Mouse (Mus musculus) intestine, embryonic 16.5 days (tissue): Measurements from ENCODE around the gene Smad6. TPM values are rescaled to one million over a fixed set of nuclear protein-coding genes. Genes with fewer than 3 reads are reported as not detected.

Experiments used
- ATAC-seq: fragments of 200-750 bp; cut with Nextera tagmentation; 2 replicates; pipeline ENCODE4 v1.8.0; 2017; ENCODE audit warnings: moderate TSS enrichment, moderate library complexity
- H3K27ac ChIP-seq: fragments of 300-500 bp; sonication (generic); 2 replicates; pipeline ENCODE4 v1.5.1; 2014; ENCODE audit warnings: mild to moderate bottlenecking, low read length
- H3K27me3 ChIP-seq: fragments of 300-500 bp; sonication (generic); replicated peaks from 2 replicates; pipeline ENCODE4 v1.6.1; 2014; ENCODE audit warnings: low read length, control low read depth, mixed read lengths; ENCODE audit not compliant: control insufficient read depth, insufficient read depth
- H3K36me3 ChIP-seq: fragments of 300-500 bp; sonication (generic); 2 replicates; pipeline ENCODE4 v1.6.1; 2014; ENCODE audit warnings: low read length, control low read depth; ENCODE audit not compliant: control insufficient read depth, insufficient read depth
- H3K4me1 ChIP-seq: fragments of 300-500 bp; sonication (generic); 2 replicates; pipeline ENCODE4 v1.6.1; 2014; ENCODE audit warnings: low read length, control low read depth, mixed read lengths; ENCODE audit not compliant: control insufficient read depth, insufficient read depth
- H3K4me2 ChIP-seq: fragments of 300-500 bp; sonication (generic); 2 replicates; pipeline ENCODE4 v1.6.1; 2014; ENCODE audit warnings: low read depth, low read length, control low read depth
- H3K4me3 ChIP-seq: fragments of 300-500 bp; sonication (generic); 2 replicates; pipeline ENCODE4 v1.5.1; 2014; ENCODE audit warnings: mild to moderate bottlenecking, low read length
- H3K9ac ChIP-seq: fragments of 300-500 bp; sonication (generic); 2 replicates; pipeline ENCODE4 v1.6.1; 2014; ENCODE audit warnings: low read depth, low read length
- H3K9me3 ChIP-seq: fragments of 300-500 bp; sonication (generic); 2 replicates; pipeline ENCODE4 v1.6.1; 2016; ENCODE audit warnings: low read length, control low read depth; ENCODE audit not compliant: control insufficient read depth
- WGBS: fragments of 180-500 bp; shearing (Covaris S2); extraction: QIAGEN DNeasy Blood & Tissue Kit; methylation state at CpG from one replicate; pipeline ENCODE4 v1.1.7; 2014; 5-methylcytosine and 5-hydroxymethylcytosine counted together
- polyA plus RNA-seq: library from polyadenylated mRNA; unstranded; fragments of >200 nt; fragmentation: Nextera tagmentation; extraction: Ambion mirVana; gene quantifications from 2 replicates; pipeline ENCODE4 v1.2.1, GENCODE M21; 2015

Gene Smad6
- polyA plus RNA-seq, 1 experiment from 2014 or later: 3.9 TPM

DNA sequence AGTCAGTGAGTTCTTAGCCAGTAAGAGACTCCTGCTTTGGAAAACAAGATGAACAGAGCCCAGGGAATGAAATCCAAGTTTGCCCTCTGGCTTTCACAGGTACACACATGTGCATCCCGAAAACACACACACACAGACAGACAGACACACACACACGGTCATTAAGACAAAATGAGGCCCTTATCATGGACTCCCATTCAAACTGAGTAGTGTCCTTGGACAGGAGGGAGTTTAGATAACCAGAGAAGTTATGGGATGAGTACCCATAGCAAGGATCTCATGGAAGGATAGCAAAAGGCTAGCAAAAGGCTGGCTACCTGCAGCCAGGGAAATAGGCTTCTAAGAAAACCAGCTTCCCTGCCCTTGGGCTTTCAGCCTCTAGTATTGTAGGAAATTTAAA is 29.4 kb upstream of the Smad6 start:
- Histone ChIP-seq H3K4me3 (no peak overlapping the region), H3K27me3 (no peaks in the 10 kb centered on the region), H3K9me3 (no peaks in the 10 kb centered on the region), H3K4me2 (no peak overlapping the region), H3K4me1 (peaks cover 13% of the 10 kb centered on the region), H3K36me3 (no peaks in the 10 kb centered on the region), H3K9ac (no peak overlapping the region), H3K27ac (no peak overlapping the region)
- WGBS: 76% methylated on average over 2 of the region's 2 CpGs
- no peak for ATAC-seq

DNA sequence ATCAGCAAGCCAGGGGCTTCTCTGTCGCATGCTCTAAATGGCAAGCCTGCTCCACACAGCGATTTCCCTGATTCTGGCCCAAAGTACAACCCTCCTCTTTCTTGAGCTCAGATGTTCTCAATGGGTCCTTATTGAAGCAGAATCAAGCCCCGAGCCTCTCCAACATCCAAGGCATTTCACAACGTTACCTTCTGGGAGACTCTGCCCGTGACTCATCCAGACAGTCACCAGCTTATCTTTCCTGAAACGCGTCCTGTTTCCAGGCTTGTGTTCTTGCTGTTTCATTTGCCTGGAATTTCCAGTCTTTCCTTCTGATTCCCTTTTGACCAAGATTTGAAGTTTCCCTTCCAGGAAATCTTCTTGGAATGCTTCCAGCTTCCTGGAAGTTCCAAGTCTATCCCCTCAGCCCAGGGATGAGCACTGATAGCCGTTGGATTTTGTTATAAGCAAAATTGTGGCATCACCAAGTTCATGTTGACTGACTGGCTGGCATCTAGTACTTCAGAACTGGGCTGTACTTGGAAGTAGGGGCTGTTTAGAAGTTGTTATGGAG is 28.7 kb upstream of the Smad6 start:
- Histone ChIP-seq H3K27me3 (no peaks in the 10 kb centered on the region), H3K27ac (peak overlapping the region; percentile 79), H3K4me3 (peak overlapping the region; percentile 40), H3K4me1 (peaks cover 15% of the 10 kb centered on the region), H3K9me3 (no peaks in the 10 kb centered on the region), H3K36me3 (no peaks in the 10 kb centered on the region), H3K4me2 (peak overlapping the region; percentile 46), H3K9ac (peak overlapping the region; percentile 41)
- peak; percentile 30 for ATAC-seq
- WGBS: 20% methylated on average over 8 of the region's 8 CpGs

DNA sequence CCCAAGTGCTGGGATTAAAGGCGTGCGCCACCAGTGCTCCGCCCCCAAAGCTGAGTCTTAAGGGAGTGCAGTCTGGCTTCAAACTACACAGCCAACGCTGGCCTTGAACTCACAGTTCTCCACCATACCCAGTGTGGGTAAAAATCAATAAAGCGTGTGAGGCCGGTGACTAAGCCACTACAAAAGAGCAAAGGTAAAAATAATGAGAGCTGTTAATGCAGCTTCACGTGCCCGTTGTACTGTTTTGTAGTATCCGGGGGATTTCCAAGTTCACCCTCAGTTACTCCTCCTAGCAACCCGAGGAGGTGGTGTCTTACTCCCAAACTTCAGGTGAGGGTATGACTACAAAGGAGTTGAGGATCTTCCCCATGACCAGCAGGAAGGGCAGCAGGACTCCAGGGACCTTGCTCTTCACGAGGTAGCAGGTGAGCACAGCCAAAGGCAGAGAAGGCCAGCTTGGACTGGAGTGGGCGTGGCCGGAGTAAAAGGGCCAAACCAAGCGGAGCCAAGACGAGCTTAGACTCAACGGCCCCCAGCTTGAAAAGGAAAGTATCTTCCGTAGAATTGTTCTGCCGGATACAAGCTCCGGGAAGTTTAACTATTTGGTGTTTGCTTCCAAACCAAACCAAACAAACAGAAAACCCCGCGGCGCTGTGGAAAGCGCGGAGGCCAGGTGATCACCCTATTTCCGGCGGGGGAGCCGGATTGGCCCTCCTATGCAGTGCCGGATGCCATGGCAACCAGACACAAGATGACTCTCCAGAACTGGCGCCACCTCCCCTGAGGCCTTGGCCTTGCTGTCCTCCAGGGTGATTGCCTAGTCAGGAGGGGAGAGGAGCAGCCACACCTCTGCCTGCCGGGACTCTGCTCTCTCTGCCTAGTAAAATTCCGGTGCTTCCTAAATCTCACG is 27.9 kb upstream of the Smad6 start:
- H3K4me3 ChIP-seq: peak overlapping the region; percentile 40
- H3K9ac ChIP-seq: peak overlapping the region; percentile 41
- no peaks in the 10 kb centered on the region for H3K9me3 ChIP-seq
- peak overlapping the region; percentile 79 for H3K27ac ChIP-seq
- peak overlapping the region; percentile 46 for H3K4me2 ChIP-seq
- H3K27me3 ChIP-seq: no peaks in the 10 kb centered on the region
- 9% methylated on average over 32 of the region's 32 CpGs for WGBS
- peak; percentile 89 for ATAC-seq
- H3K4me1 ChIP-seq: peaks cover 24% of the 10 kb centered on the region
- H3K36me3 ChIP-seq: no peaks in the 10 kb centered on the region

DNA sequence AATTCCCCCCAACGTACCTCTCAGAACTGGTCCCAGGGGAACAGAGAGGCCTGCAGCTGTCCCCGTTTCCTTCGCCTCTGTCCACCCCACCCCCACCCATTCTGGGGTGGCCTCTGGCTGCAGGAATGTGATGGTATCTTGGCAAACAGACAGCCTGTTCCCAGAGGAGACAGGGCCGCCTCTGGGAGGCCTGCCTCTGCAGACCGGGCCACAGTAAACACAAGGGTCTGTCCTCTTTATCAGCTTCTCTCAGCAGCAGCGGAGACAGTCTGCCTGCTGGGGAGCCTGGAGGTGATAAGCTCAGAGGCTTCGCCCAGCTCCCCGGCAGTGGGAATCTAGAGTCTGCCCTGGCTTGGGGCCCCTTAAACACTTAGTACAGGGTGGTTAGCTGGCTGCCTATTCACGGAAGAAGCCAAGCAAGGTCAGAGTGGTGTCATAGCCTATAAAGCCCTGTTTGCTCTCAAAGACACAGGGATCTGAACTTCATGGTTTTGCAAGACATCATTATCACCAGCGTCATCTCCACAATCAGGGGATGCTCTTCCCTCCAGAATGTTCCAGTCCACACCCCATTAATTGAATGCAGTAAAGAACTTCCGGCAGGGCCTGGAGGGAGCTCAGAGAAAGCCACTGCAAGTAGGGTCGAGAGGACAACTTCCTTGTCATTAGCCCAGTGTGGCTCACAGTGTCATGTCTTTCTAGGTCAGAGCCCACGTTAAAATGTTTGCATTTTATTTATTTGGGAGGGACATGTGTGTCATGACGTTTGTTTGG is 23.4 kb upstream of the Smad6 start:
- H3K4me1 ChIP-seq: peaks cover 27% of the 10 kb centered on the region
- H3K9me3 ChIP-seq: no peaks in the 10 kb centered on the region
- no peaks in the 10 kb centered on the region for H3K27me3 ChIP-seq
- H3K9ac ChIP-seq: peak overlapping the region; percentile 40
- peak; percentile 86 for ATAC-seq
- H3K36me3 ChIP-seq: no peaks in the 10 kb centered on the region
- H3K4me3 ChIP-seq: no peak overlapping the region
- 9% methylated on average over 14 of the region's 14 CpGs for WGBS
- peak overlapping the region; percentile 90 for H3K27ac ChIP-seq
- H3K4me2 ChIP-seq: no peak overlapping the region; the same call in 1 of the 2 replicates

DNA sequence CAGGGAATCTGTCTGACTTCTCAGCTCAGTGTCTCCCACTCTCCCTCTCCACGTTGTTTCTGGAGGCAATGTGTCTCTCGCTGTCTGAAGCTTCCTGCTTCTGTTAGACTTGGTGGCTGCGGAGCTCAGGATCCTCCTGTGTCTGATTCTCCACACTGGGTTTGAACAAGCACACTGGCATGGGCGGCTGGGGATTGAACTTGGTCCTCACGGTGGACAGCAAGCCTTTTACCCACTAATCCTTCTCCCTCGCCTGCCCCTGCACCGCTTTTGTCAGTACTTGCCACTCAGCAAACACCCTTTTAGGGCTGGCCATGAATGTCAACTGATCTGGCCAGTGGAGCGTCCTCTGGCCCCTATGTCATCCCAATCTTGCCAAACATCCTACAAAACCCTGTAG is 22.5 kb upstream of the Smad6 start:
- WGBS: 63% methylated on average over 8 of the region's 8 CpGs
- Histone ChIP-seq H3K9me3 (no peaks in the 10 kb centered on the region), H3K4me3 (no peak overlapping the region), H3K4me2 (no peak overlapping the region), H3K9ac (0 out of 2 replicates have a peak overlapping the region, but pooled peaks have one; percentile 17), H3K4me1 (peaks cover 24% of the 10 kb centered on the region), H3K27ac (peak overlapping the region; percentile 90), H3K27me3 (no peaks in the 10 kb centered on the region), H3K36me3 (no peaks in the 10 kb centered on the region)
- no peak for ATAC-seq

DNA sequence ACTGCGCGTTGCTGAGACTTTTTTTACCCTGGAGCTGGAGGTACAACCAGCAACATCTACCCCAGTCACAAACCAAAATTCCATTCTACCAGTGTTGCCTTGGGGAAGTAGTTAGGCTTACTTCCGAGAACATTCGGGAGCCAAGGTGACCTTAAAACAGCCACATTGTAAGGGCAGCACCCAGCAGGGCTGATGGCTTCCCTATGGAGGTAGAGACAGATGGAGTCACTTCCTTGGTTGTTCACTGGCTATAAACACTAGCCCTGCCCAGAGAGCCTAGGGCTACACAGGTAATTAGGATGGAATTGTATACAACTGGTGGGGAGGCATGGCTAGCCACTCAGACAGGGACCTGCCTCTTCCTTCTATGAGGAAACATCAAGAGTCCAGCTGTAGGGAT is 21.1 kb upstream of the Smad6 start:
- ATAC-seq: no peak
- WGBS: 75% methylated on average over 4 of the region's 4 CpGs
- Histone ChIP-seq H3K9me3 (no peaks in the 10 kb centered on the region), H3K36me3 (no peaks in the 10 kb centered on the region), H3K9ac (no peak overlapping the region), H3K27me3 (no peaks in the 10 kb centered on the region), H3K4me1 (peaks cover 21% of the 10 kb centered on the region), H3K27ac (no peak overlapping the region), H3K4me2 (no peak overlapping the region), H3K4me3 (no peak overlapping the region)

DNA sequence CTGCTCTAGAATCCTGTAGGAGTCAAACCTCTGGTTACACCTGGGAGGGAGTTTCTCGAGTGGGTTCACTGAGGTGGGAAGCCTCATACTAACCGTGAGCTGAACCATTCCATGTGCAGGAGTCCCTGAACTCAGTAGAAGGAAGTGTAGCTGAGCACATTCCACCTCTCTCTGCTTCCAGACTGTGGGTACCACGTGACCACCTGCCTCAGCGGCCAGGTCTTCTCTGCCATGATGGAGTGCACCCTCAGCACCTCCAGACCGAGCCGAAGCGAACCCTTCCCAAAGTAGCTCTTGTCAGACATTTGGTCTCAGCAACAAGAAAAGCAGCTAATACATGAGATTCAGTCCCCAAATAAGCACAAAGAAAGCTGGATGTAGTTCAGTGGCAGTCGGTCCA is 20.4 kb upstream of the Smad6 start:
- no peaks in the 10 kb centered on the region for H3K9me3 ChIP-seq
- WGBS: 87% methylated on average over 8 of the region's 8 CpGs
- ATAC-seq: no peak

DNA sequence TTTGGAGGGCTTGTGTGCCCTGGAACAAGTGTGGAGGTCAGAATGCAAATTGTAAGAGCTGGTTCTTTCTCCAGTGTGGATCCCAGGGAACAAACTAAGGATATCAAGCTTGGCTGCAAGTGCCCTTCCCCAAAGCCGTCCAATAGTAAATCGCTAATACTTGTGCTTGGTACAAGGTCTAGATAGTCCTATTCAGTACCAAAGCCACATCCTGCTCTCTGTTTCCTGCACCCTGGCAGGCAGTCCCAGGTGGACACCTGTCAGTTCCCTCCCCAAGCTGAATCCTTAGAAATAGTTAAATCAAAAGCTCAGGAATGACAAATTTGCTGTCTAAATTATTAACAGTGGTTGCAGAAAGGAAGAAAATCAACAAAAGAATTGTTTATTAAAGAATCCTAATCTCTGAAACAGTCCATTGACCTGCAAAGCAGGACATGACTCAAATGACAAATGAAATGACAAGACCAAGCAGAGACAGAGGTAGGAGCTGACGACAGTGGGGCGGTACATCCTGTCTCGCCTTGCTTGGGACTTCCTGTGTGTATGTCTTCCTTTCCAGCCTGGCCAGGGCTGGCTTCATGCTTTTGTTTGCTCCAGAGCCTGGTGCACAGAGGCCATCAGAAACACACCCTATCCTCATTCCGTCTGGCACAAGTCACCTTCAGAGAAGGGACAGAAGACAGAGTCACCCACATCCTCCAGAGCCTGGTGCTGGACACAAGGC is 8.2 kb upstream of the Smad6 start:
- peaks cover 7% of the 10 kb centered on the region; the same call in 1 of the 2 replicates for H3K4me1 ChIP-seq
- H3K9ac ChIP-seq: no peak overlapping the region
- ATAC-seq: no peak; the same call in 1 of the 2 replicates
- 67% methylated on average over 6 of the region's 6 CpGs for WGBS
- no peaks in the 10 kb centered on the region for H3K9me3 ChIP-seq
- H3K4me3 ChIP-seq: no peak overlapping the region
- H3K4me2 ChIP-seq: no peak overlapping the region
- no peak overlapping the region for H3K27ac ChIP-seq
- no peaks in the 10 kb centered on the region for H3K27me3 ChIP-seq
- no peaks in the 10 kb centered on the region for H3K36me3 ChIP-seq

More for the DNA sequence above, 20.4 kb upstream of the Smad6 start:
- Histone ChIP-seq H3K9ac (no peak overlapping the region), H3K4me1 (peaks cover 21% of the 10 kb centered on the region), H3K4me3 (no peak overlapping the region), H3K27ac (no peak overlapping the region), H3K36me3 (no peaks in the 10 kb centered on the region), H3K4me2 (no peak overlapping the region), H3K27me3 (no peaks in the 10 kb centered on the region)
